Mouse (Mus musculus) effector memory CD4-positive, alpha-beta T cell, adult 7 months (primary cell): ENCODE results near the gene Kncn. TPM values are rescaled to one million over a fixed set of nuclear protein-coding genes. Genes with fewer than 3 reads are reported as not detected.

Experiments
- polyA plus RNA-seq: library from polyadenylated mRNA; unstranded; fragments of 100-300 nt; shearing (Covaris generic); gene quantifications from one replicate; pipeline ENCODE4 v1.2.1, GENCODE M21; 2017

Kncn gene
- polyA plus RNA-seq: 0.74 TPM

GRCm38 (mm10) chr4:115884022-115884421, at the start of gene Kncn:
Gene Kncn, plus strand, starts transcription at chr4:115884400.

GRCm38 (mm10) chr4:115838696-115839641, 45.2 kb upstream of the Kncn start, which contains the start of gene Mknk1:
Gene Mknk1, plus strand, starts transcription at chr4:115839198.

GRCm38 (mm10) chr4:115890553-115890952, 6.4 kb downstream of the Kncn start, which contains the start of gene 6430628N08Rik:
Gene 6430628N08Rik, plus strand, starts transcription at chr4:115890665.

Other genes starting within 250 kb of the Kncn start
- gene Cyp4b1, start 236.7 kb upstream of the Kncn start, polyA plus RNA-seq: not detected
- gene Efcab14, start 146.7 kb upstream of the Kncn start, polyA plus RNA-seq: 37.7 TPM
- not detected for gene Tex38, start 103.4 kb upstream of the Kncn start, polyA plus RNA-seq
- gene Atpaf1, start 99.6 kb upstream of the Kncn start, polyA plus RNA-seq: 31.6 TPM
- 19.8 TPM for gene Mob3c, start 56.3 kb upstream of the Kncn start, polyA plus RNA-seq
- 44.9 TPM for gene Mknk1, start 45.2 kb upstream of the Kncn start, polyA plus RNA-seq
- not detected for gene 6430628N08Rik, start 6.3 kb downstream of the Kncn start, polyA plus RNA-seq
- gene Dmbx1, start 55.5 kb downstream of the Kncn start, polyA plus RNA-seq: 0.12 TPM
- 216 TPM for gene Faah, start 133.5 kb downstream of the Kncn start, polyA plus RNA-seq
- 38.5 TPM for gene Nsun4, start 169.5 kb downstream of the Kncn start, polyA plus RNA-seq
- 416 TPM for gene Uqcrh, start 190.7 kb downstream of the Kncn start, polyA plus RNA-seq
- gene Lrrc41, start 190.9 kb downstream of the Kncn start, polyA plus RNA-seq: 36.0 TPM
- gene Rad54l, start 239.3 kb downstream of the Kncn start, polyA plus RNA-seq: 0.96 TPM
- gene Pomgnt1, start 239.4 kb downstream of the Kncn start, polyA plus RNA-seq: 20.9 TPM